Mouse (Mus musculus): ENCODE measurements at regions not wholly inside any gene's neighbourhood (a gene's known extent, or its start where the extent isn't known, plus 50 kb on each side); places are given as distances from the start of the nearest gene placed in this dataset.

DNA sequence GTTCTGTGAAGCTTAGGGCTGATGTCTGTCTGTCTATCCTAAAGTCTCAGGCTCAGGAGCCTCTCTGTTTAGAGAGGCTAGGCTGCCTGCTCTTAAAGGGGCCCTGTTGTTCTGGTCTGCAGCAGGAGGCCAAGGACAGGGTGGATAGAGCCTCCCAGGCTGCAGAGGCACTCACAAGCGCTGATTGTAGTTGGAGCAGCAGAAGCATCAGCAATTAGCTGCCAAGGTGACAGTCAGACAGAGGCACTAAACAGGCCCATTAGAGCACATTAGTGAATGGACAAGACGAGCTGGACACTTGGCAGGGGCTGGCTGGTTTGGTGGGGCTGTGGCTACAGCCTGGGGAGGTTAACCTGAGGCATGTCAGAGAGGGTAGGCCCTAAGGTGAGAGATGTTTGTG is 93.8 kb upstream of the Unc5b start:
- TF ChIP-seq CTCF (IDR thresholded peaks at IDR 0.05; ENCODE audit: insufficient read depth, low read length): no peak
- TF ChIP-seq POLR2A (IDR thresholded peaks at IDR 0.05; ENCODE audit: borderline replicate concordance, extremely low read depth, low read depth, low read length): no peak

Data from lung, adult 2 months (tissue).